Mouse (Mus musculus) embryonic facial prominence, embryonic 11.5 days (tissue): ENCODE data around the gene Suds3. TPM values are rescaled to one million over a fixed set of nuclear protein-coding genes. Genes with fewer than 3 reads are reported as not detected.

ENCODE experiments used
- ATAC-seq: fragments of 200-750 bp; cut with Nextera tagmentation; replicated peaks from 2 replicates; pipeline ENCODE4 v1.8.0; 2017; ENCODE audit warnings: low read depth; ENCODE audit not compliant: insufficient number of reproducible peaks, low FRiP score, low TSS enrichment
- DNase-seq: peaks from one replicate; pipeline ENCODE4 v3.0.0-alpha.2; 2015; ENCODE audit warnings: low spot score
- H3K27ac ChIP-seq: fragments of 300-500 bp; sonication (generic); replicated peaks from 2 replicates; pipeline ENCODE4 v1.5.1; 2014; ENCODE audit warnings: mild to moderate bottlenecking, low read depth, low read length, control low read depth
- H3K27me3 ChIP-seq: fragments of 300-500 bp; sonication (generic); 2 replicates; pipeline ENCODE4 v1.6.1; 2014; ENCODE audit warnings: mild to moderate bottlenecking, low read length, moderate library complexity, mixed read lengths; ENCODE audit not compliant: control insufficient read depth, insufficient read depth
- H3K36me3 ChIP-seq: fragments of 300-500 bp; sonication (generic); replicated peaks from 2 replicates; pipeline ENCODE4 v1.6.1; 2014; ENCODE audit warnings: low read depth, mild to moderate bottlenecking, low read length, moderate library complexity, mixed read lengths; ENCODE audit not compliant: control insufficient read depth, insufficient read depth
- H3K4me1 ChIP-seq: fragments of 300-500 bp; sonication (generic); 2 replicates; pipeline ENCODE4 v1.6.1; 2014; ENCODE audit warnings: low read length, mixed read lengths; ENCODE audit not compliant: control insufficient read depth, insufficient read depth
- H3K4me2 ChIP-seq: fragments of 300-500 bp; sonication (generic); 2 replicates; pipeline ENCODE4 v1.6.1; 2014; ENCODE audit warnings: low read depth, mild to moderate bottlenecking, control low read depth, low read length, moderate library complexity
- H3K4me3 ChIP-seq: fragments of 300-500 bp; sonication (generic); 2 replicates; pipeline ENCODE4 v1.5.1; 2014; ENCODE audit warnings: low read depth, low read length, control low read depth
- H3K9ac ChIP-seq: fragments of 300-500 bp; sonication (generic); replicated peaks from 2 replicates; pipeline ENCODE4 v1.6.1; 2014; ENCODE audit warnings: mild to moderate bottlenecking, control low read depth, low read length
- H3K9me3 ChIP-seq: fragments of 300-500 bp; sonication (generic); replicated peaks from 2 replicates; pipeline ENCODE4 v1.6.1; 2016; ENCODE audit warnings: mild to moderate bottlenecking, low read length, inconsistent platforms, mixed read lengths; ENCODE audit not compliant: control insufficient read depth
- WGBS: fragments of 180-500 bp; shearing (Covaris S2); extraction: QIAGEN DNeasy Blood & Tissue Kit; methylation state at CpG from one replicate; pipeline ENCODE4 v1.1.7; 2014; 5-methylcytosine and 5-hydroxymethylcytosine counted together
- polyA plus RNA-seq: library from polyadenylated mRNA; unstranded; fragments of >200 nt; fragmentation: Nextera tagmentation; extraction: Ambion mirVana; gene quantifications from 2 replicates; pipeline ENCODE4 v1.2.1, GENCODE M21; 2014

Suds3 gene
- polyA plus RNA-seq, 1 experiment from 2014 or later, result 52.2 TPM

DNA sequence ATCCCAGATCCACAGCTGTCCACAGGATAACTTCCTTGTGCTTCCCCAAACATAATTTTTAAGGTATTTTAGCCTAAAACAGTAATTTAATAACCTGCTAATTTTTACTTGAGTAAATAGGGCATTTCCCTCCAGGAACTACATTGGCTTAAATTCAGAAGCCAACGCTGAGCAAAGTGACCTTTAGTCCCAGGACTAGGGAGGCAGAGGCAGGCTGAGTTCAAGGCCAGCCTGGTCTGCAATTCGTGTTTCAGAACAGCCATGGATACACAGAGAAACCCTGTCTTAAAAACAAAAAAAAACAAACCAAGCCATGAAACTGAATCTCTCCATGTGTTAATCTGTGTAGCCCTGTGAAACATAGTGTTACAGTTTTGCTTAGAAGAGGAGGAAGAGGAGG is 747 bp upstream of the Suds3 start:
- H3K9me3 ChIP-seq, result no peaks in the 10 kb centered on the region
- H3K27ac ChIP-seq, result no peak overlapping the region
- DNase-seq, result no peak
- ATAC-seq, result no peak
- peaks cover 5% of the 10 kb centered on the region for H3K27me3 ChIP-seq
- H3K36me3 ChIP-seq, result no peaks in the 10 kb centered on the region
- H3K4me3 ChIP-seq, result no peak overlapping the region
- no peak overlapping the region for H3K4me2 ChIP-seq
- 71% methylated on average over 2 of the region's 2 CpGs for WGBS
- no peak overlapping the region for H3K9ac ChIP-seq
- H3K4me1 ChIP-seq, result no peaks in the 10 kb centered on the region

DNA sequence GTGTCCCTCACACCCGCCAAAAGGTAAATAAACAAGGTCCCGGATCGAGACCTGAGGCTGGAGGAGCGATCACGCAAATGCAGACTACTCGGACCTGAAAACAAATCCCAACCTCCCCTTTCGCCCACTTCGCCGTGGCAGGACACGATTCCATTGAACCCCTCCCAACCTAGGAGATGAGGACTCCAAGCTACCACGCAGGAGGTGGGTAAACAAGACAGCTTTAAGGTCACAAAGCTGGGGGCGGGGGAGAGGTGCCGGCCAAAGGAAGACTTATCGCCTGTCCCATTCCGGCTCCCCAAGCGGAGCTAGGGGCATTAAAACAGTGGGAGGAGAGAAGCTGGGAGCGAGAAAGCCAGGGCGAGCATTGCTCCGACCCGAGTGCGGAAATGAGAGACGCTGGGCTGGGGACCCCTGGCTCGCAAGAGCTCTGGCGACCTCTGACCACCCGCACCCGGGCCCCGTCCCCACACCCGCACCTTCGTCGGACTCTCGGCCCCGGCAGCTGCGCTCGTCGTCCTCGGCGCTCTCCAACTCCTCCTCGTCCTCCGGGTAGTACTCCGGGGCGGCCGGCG is 633 bp downstream of the Suds3 start:
- WGBS, result under 1% methylated on average over 41 of the region's 43 CpGs
- no peaks in the 10 kb centered on the region for H3K36me3 ChIP-seq
- no peaks in the 10 kb centered on the region for H3K9me3 ChIP-seq
- peak overlapping the region; percentile 79 for H3K9ac ChIP-seq
- peak overlapping the region; percentile 78 for H3K4me2 ChIP-seq
- H3K4me1 ChIP-seq, result no peaks in the 10 kb centered on the region
- no peak for ATAC-seq
- peak overlapping the region; percentile 17; the same call in 1 of the 2 replicates for H3K27ac ChIP-seq
- peak; percentile 21 for DNase-seq
- H3K27me3 ChIP-seq, result no peaks in the 10 kb centered on the region
- peak overlapping the region; percentile 84 for H3K4me3 ChIP-seq

DNA sequence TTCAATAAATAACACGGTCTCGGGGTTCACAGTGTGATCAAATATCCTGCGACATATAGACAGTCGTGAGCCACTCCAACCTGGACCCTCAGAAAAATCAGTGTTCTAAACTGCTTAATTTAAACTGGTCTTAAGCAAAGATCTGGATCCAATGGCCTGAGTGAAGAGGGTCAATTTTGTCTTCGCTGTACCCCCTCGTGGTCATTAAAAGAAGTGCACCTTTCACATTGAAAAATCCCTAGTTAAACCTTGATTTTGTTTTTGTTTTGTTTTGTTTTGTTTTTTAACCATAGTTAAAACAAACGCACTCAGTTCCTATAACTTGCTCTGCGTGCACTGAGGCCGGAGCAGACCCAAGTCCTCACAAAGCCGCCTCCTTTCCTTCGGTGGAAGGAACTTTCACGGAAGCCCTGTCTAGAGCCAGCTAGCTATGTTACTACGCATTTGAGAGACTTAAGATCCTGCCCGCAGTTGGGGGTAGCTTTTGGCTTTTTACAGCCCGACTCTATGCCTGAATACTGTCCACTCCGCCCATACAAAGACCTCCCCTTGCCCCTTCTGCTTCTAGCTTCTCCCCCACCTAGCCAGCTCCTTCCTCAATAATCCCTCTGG is 1.2 kb downstream of the Suds3 start:
- Histone ChIP-seq H3K9ac (peak overlapping the region; percentile 79), H3K27me3 (no peaks in the 10 kb centered on the region), H3K9me3 (no peaks in the 10 kb centered on the region), H3K4me2 (peak overlapping the region; percentile 78), H3K27ac (no peak overlapping the region), H3K4me3 (peak overlapping the region; percentile 84), H3K4me1 (no peaks in the 10 kb centered on the region), H3K36me3 (no peaks in the 10 kb centered on the region)
- DNase-seq (peak; percentile 58), ATAC-seq (no peak)
- 6% methylated on average over 16 of the region's 16 CpGs for WGBS

DNA sequence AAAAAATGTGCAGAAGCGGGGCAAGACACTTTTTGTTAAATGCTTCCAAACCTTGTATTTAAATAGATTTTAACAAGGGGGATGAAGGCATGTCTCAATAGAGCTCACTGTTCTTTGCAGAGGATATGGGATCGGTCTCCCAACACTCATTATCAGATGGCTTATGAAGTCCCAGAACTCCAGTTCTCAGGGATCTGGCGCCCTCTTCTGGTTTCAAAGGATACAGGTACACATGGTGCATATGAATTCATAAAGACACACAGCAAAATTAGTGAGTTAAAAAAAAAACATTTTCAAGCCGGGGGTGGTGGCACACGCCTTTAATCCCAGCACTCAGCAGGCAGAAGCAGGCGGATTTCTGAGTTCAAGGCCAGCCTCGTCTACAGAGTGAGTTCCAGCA is 2.6 kb downstream of the Suds3 start:
- Histone ChIP-seq H3K4me1 (no peaks in the 10 kb centered on the region), H3K36me3 (peaks cover 5% of the 10 kb centered on the region; the same call in 1 of the 2 replicates), H3K27ac (no peak overlapping the region), H3K9ac (no peak overlapping the region), H3K9me3 (no peaks in the 10 kb centered on the region), H3K4me3 (no peak overlapping the region), H3K27me3 (no peaks in the 10 kb centered on the region), H3K4me2 (no peak overlapping the region)
- DNase-seq (peak; percentile 44), ATAC-seq (no peak)
- 89% methylated on average over 7 of the region's 7 CpGs for WGBS

DNA sequence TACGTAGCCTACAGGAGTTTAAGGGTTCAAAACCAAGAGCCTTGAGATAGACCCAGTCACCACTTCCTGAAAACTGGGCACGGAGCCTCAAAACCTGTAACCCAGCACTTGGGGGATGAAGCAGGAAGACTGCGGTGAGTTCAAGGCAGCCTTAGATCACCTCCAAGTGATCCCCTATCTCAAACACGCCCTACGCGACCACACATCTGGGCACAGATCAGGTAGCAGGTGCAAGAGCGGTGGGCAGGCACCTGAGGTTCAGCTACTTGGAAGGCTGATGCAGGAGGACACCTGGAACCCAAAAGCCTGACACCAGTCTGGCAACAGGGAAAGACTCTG is 4.2 kb downstream of the Suds3 start:
- Histone ChIP-seq H3K27ac (no peak overlapping the region), H3K36me3 (peaks cover 5% of the 10 kb centered on the region; the same call in 1 of the 2 replicates), H3K9me3 (no peaks in the 10 kb centered on the region), H3K9ac (no peak overlapping the region), H3K4me2 (no peak overlapping the region), H3K27me3 (no peaks in the 10 kb centered on the region), H3K4me3 (no peak overlapping the region), H3K4me1 (no peaks in the 10 kb centered on the region)
- ATAC-seq (no peak), DNase-seq (no peak)
- WGBS, result 98% methylated on average over 7 of the region's 7 CpGs

DNA sequence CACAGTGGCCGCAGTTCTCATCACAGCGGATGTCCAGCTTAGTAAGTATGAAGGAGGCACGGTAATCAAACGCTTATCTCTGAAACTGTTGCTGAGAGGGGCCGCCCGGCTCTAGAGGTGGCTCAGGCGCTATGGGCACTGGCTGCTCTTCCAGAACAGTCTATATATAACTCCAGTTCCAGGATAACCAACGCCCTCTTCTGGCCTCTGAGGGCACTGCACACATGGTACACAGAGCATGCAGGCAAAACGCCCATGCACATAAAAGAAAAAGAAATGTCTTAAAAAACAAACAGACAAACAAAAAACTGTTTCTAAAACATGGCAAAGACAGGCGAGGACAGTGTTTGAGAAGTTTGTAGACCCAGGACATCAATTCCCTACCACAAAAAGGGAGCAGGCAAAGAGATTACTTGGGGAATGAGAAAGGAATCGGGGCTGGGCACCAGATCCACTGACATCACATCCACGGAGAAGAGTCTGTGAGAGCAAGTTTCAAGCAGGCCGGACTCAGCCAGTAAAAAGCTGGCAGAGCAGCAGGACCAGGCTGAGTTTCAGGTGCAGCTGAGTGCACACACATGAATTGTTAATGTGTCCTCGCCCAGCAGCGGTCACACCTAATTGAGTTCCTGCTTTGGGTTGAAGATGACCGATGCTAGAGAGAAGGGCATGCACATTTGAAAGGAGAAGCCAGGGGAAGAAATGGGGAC is 4.7 kb downstream of the Suds3 start:
- H3K4me3 ChIP-seq, result no peak overlapping the region
- WGBS, result 92% methylated on average over 16 of the region's 16 CpGs
- H3K27me3 ChIP-seq, result no peaks in the 10 kb centered on the region
- H3K4me1 ChIP-seq, result no peaks in the 10 kb centered on the region
- H3K9ac ChIP-seq, result no peak overlapping the region
- H3K4me2 ChIP-seq, result no peak overlapping the region
- H3K27ac ChIP-seq, result no peak overlapping the region
- no peak for DNase-seq
- H3K36me3 ChIP-seq, result peaks cover 5% of the 10 kb centered on the region
- ATAC-seq, result no peak
- H3K9me3 ChIP-seq, result no peaks in the 10 kb centered on the region

DNA sequence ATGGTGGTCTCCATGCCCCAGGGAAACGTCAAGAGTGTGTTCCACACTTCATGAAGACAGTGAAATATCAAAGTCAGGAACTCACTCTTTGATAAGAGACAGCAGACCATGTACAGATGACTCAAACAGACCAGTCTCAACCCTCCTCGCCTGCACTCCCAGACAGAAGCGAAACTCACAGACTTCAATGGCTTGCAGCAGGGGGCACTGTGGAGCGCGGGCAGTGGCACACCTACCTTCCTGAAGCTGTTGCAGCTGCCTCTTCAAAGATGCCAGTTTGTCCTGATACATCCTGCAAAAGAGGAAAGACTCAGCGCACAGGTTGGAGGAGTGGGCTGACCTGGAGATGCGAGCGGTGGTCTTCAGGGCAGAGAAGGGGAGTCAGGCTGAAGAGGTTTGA is 6.4 kb downstream of the Suds3 start:
- Histone ChIP-seq H3K36me3 (peaks cover 7% of the 10 kb centered on the region), H3K4me2 (no peak overlapping the region), H3K9ac (no peak overlapping the region), H3K9me3 (no peaks in the 10 kb centered on the region), H3K4me3 (no peak overlapping the region), H3K27me3 (no peaks in the 10 kb centered on the region), H3K27ac (no peak overlapping the region), H3K4me1 (no peaks in the 10 kb centered on the region)
- ATAC-seq (no peak), DNase-seq (no peak)
- 91% methylated on average over 8 of the region's 8 CpGs for WGBS

DNA sequence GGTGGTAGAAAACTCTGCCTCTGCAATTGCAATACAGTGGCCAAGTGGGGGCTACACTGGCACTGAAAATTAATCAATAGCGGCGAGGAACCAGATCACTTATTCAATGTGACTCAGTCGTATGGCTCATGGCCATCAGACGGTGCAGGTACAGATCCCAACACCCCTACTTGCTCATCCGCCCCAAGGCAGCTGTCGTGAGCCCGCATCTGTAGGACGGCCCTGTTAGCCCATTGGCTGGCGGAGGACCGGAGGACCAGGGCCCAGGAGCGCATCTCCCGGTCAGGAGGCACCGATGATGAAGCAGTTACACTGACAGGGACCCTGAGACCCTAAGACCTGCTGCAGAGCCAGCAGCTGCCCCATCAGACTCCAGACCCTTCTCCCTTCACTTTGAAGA is 7.2 kb downstream of the Suds3 start:
- Histone ChIP-seq H3K4me1 (no peaks in the 10 kb centered on the region), H3K27ac (no peak overlapping the region), H3K4me2 (no peak overlapping the region), H3K9ac (no peak overlapping the region), H3K9me3 (no peaks in the 10 kb centered on the region), H3K4me3 (no peak overlapping the region), H3K36me3 (peaks cover 7% of the 10 kb centered on the region), H3K27me3 (no peaks in the 10 kb centered on the region)
- DNase-seq (no peak), ATAC-seq (no peak)
- WGBS, result 95% methylated on average over 13 of the region's 13 CpGs
